Mouse (Mus musculus) ES-Bruce4 (cell line): ENCODE data around the gene Zfp217. TPM values are rescaled to one million over a fixed set of nuclear protein-coding genes. Genes with fewer than 3 reads are reported as not detected.
A peak's percentile ranks its signal among the peaks of the same experiment; 100 is the strongest.

ENCODE experiments used
- H3K27ac ChIP-seq: 2 replicates; pipeline ENCODE4 v1.5.1; 2012; ENCODE audit warnings: low read length, inconsistent platforms; ENCODE audit not compliant: insufficient read depth
- H3K27me3 ChIP-seq: 2 replicates; pipeline ENCODE4 v1.6.1; 2012; ENCODE audit warnings: mild to moderate bottlenecking, low read length, inconsistent platforms; ENCODE audit not compliant: control insufficient read depth, poor library complexity, insufficient read depth, severe bottlenecking
- H3K36me3 ChIP-seq: 2 replicates; pipeline ENCODE4 v1.6.1; 2012; ENCODE audit warnings: inconsistent platforms, mild to moderate bottlenecking, low read length, moderate library complexity; ENCODE audit not compliant: control insufficient read depth, poor library complexity, insufficient read depth, severe bottlenecking
- H3K4me1 ChIP-seq: one replicate; pipeline ENCODE4 v1.8.1; 2011; ENCODE audit warnings: low read length; ENCODE audit not compliant: control insufficient read depth, insufficient read depth
- H3K4me3 ChIP-seq: 2 replicates; pipeline ENCODE4 v1.5.1; 2011; ENCODE audit warnings: low read depth, mild to moderate bottlenecking, low read length
- H3K9ac ChIP-seq: 2 replicates; pipeline ENCODE4 v1.6.1; 2012; ENCODE audit warnings: low read depth, mild to moderate bottlenecking, inconsistent platforms; ENCODE audit not compliant: poor library complexity, severe bottlenecking
- H3K9me3 ChIP-seq: replicated peaks from 2 replicates; pipeline ENCODE4 v1.6.1; 2012; ENCODE audit warnings: mild to moderate bottlenecking, low read length, inconsistent platforms; ENCODE audit not compliant: control insufficient read depth, poor library complexity, insufficient read depth, severe bottlenecking
- CTCF ChIP-seq: IDR thresholded peaks from one replicate; pipeline ENCODE4 v1.8.1; 2011; ENCODE audit warnings: low read depth, low read length
- EP300 ChIP-seq: IDR thresholded peaks from 2 replicates; pipeline ENCODE4 v1.6.1; 2011; ENCODE audit warnings: low read depth, low read length; ENCODE audit not compliant: insufficient read depth
- POLR2A ChIP-seq: IDR thresholded peaks from one replicate; pipeline ENCODE4 v1.8.1; 2011; ENCODE audit warnings: low read length; ENCODE audit not compliant: insufficient read depth
- polyA plus RNA-seq: library from polyadenylated mRNA; stranded (reverse); fragments of >200 nt; gene quantifications from 2 replicates; pipeline ENCODE4 v1.2.4, GENCODE M21; 2011; ENCODE audit warnings: low read depth; ENCODE audit not compliant: missing spikeins, insufficient read depth, insufficient read length

Zfp217 gene
- polyA plus RNA-seq, 1 experiment: 39.6 TPM

DNA sequence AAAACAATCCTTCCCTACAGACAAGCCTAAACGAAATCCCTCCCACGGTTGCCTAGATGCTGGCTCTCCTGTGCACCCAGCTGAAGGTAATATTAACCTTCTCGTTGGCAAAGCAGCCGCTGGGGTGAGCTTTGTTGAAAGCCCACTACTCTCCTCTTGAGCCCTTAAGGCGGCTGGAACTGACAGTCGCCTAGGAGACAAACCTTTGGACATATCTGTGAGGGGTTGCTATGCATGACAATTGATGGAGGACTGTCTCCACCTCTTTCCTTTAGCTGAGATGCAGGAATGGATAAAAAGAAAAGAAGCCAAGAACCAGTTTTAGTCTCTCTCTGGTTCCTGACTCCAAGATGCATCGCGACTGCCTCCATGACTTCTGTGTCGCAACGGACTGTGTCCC is 17.7 kb upstream of the Zfp217 start:
- H3K9ac ChIP-seq: no peak overlapping the region
- peak overlapping the region; percentile 47 for H3K27ac ChIP-seq
- TF ChIP-seq CTCF (no peak), EP300 (0 out of 2 replicates have a peak, but pooled peaks have one; percentile 27)
- no peaks in the 10 kb centered on the region for H3K36me3 ChIP-seq
- no peak overlapping the region for H3K4me3 ChIP-seq
- peaks cover 2% of the 10 kb centered on the region for H3K4me1 ChIP-seq
- no peaks in the 10 kb centered on the region for H3K27me3 ChIP-seq
- no peaks in the 10 kb centered on the region for H3K9me3 ChIP-seq

DNA sequence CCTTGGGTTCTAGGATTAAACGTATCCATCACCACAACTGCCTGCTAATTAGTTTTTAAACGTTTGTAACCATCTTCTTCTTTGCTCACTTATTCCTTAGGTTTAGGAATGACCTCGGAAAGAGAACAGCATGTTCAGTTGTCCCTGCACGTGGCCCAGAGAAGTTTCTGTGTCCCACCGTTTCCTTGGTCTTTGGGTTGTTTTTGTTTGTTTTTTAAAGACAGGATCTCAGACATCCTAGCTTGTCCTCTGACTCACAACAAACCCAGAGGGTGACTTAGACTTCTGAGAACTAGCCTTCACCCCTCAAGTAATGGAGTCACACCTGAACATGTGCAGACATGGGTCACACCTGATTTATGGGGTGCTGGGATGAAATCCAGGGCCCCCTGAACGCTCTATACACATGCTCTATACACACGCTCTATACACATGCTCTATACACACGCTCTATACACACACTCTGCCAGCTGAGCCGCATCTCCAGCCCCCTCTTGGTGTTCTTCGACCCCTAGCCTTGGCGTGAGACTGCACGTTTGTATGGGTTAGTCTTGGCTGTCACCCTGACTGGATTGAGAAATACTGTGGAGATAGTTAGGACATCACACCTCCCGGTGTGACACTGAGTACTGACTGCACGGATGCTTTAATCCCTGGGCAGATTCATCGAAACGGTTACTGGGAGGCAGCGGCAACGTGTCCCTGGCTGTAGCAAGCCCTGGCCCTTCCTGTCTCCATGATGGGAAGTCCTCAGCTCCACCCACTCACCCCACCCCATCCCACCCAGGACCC is 16.0 kb upstream of the Zfp217 start:
- Histone ChIP-seq H3K9me3 (no peaks in the 10 kb centered on the region), H3K4me3 (no peak overlapping the region), H3K4me1 (peaks cover 3% of the 10 kb centered on the region), H3K9ac (no peak overlapping the region), H3K36me3 (no peaks in the 10 kb centered on the region), H3K27ac (no peak overlapping the region), H3K27me3 (no peaks in the 10 kb centered on the region)
- TF ChIP-seq EP300 (no peak), CTCF (no peak), POLR2A (no peak)

DNA sequence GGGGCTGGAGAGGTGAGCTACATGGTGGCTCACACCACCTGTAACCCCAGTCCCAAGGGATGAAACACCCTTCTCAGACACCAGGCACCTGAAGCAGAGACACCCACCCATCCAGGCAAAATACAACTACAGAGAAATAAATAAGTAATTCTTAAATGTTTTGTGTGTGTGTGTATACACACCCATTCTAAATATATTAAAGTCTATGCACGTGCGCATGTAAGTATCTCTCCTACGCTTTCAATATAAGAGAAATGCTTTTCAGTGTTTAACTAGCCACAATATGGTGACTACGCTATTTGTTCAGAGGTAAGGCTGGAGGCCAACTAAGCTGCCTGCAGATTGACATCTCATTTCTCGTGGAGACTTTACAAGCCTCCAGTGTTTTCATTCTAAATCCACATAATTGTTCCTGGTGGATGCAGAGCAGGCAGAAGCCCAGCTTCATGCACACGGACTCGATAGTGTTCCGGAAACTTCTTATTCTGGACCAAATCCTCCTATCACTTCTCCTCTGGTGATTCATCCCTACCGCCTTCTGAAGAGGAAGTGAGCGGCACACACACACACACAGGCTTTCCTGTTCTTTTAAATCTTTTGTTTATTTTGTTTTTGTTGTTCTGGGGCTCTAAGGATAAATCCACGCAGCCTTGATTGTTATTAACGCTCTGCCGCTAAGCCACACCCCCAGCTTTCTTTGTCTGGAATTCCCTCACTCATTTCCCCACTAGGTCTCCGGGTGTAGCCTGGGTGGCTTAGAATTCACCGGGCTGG is 12.1 kb upstream of the Zfp217 start:
- no peak for TF ChIP-seq POLR2A
- no peak for TF ChIP-seq EP300
- TF ChIP-seq CTCF: no peak
- Histone ChIP-seq H3K4me1 (peaks cover 3% of the 10 kb centered on the region), H3K9me3 (no peaks in the 10 kb centered on the region), H3K4me3 (no peak overlapping the region), H3K36me3 (no peaks in the 10 kb centered on the region), H3K9ac (peak overlapping the region; percentile 48; the same call in 1 of the 2 replicates), H3K27ac (peak overlapping the region; percentile 60; the same call in 1 of the 2 replicates), H3K27me3 (no peaks in the 10 kb centered on the region)

DNA sequence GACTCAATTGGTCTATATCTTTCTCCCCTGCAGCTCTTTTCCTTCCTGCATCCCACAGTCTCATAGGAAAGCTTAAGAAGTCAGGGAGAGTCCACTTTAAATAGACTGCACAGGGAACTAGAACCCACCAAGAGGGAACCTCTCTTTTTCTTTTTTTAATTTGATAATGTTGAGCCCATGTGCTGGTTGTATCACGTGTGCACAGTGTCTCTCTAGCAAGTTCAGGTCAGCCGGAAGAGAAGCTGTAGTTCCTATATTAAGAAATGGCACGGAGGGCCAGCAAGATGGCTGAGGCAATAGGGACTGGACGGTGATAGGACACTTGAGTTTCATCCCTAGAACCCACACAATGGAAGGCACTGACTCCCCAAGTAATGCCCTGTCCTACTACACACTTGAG is 11.1 kb upstream of the Zfp217 start:
- TF ChIP-seq POLR2A: no peak
- no peak for TF ChIP-seq EP300
- no peak for TF ChIP-seq CTCF

DNA sequence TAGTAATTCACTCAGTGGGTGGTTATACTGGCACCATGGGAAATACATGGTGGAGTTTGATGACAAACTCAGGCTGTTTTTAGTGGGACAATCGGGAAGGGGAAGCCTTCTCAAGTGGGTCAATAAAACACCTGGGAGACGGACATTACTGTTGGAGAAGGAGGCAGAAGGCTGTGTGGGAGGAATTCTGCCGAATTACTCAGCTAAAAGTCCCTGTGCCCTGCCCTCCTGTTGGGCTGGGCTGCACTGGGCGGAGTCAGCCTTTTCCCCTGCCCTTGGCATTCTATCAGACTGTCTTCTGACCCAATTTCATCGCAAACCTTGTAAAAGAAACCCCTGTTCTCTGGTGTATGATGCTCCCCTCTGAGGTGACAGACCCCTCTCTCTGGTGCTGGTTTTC is 10.3 kb upstream of the Zfp217 start:
- H3K9ac ChIP-seq: no peak overlapping the region
- no peak overlapping the region for H3K27ac ChIP-seq
- no peaks in the 10 kb centered on the region for H3K9me3 ChIP-seq
- H3K36me3 ChIP-seq: no peaks in the 10 kb centered on the region
- H3K4me1 ChIP-seq: peaks cover 3% of the 10 kb centered on the region
- H3K27me3 ChIP-seq: no peaks in the 10 kb centered on the region
- no peak overlapping the region for H3K4me3 ChIP-seq
- TF ChIP-seq CTCF (no peak), EP300 (no peak), POLR2A (no peak)

More for the DNA sequence above, 11.1 kb upstream of the Zfp217 start:
- no peaks in the 10 kb centered on the region for H3K9me3 ChIP-seq
- no peaks in the 10 kb centered on the region for H3K27me3 ChIP-seq
- H3K4me3 ChIP-seq: no peak overlapping the region
- H3K36me3 ChIP-seq: no peaks in the 10 kb centered on the region
- no peak overlapping the region for H3K27ac ChIP-seq
- no peak overlapping the region for H3K9ac ChIP-seq
- peaks cover 3% of the 10 kb centered on the region for H3K4me1 ChIP-seq
